Mouse (Mus musculus) myocyte (in vitro differentiated cells): Measurements from ENCODE around the gene Nfia.

Source experiments
- E2F4 ChIP-seq: IDR thresholded peaks from one replicate; pipeline ENCODE4 v1.6.1; 2011; ENCODE audit warnings: mild to moderate bottlenecking, control low read depth, moderate library complexity; ENCODE audit not compliant: insufficient read depth
- MAX ChIP-seq: IDR thresholded peaks from one replicate; pipeline ENCODE4 v1.6.1; 2011; ENCODE audit warnings: low read depth, mild to moderate bottlenecking, control low read depth
- POLR2A ChIP-seq: IDR thresholded peaks from one replicate; pipeline ENCODE4 v1.6.1; 2011; ENCODE audit warnings: low read depth, mild to moderate bottlenecking, control low read depth, moderate library complexity; ENCODE audit not compliant: insufficient read length
- REST ChIP-seq: IDR thresholded peaks from one replicate; pipeline ENCODE4 v1.6.1; 2011; ENCODE audit warnings: mild to moderate bottlenecking, control low read depth, moderate library complexity; ENCODE audit not compliant: insufficient read depth, insufficient read length
- SRF ChIP-seq: IDR thresholded peaks from one replicate; pipeline ENCODE4 v1.6.1; 2011; ENCODE audit warnings: low read depth; ENCODE audit not compliant: control insufficient read depth, insufficient read length
- USF1 ChIP-seq: IDR thresholded peaks from one replicate; pipeline ENCODE4 v1.6.1; 2011; ENCODE audit warnings: low read depth, mild to moderate bottlenecking, control low read depth, moderate library complexity

DNA sequence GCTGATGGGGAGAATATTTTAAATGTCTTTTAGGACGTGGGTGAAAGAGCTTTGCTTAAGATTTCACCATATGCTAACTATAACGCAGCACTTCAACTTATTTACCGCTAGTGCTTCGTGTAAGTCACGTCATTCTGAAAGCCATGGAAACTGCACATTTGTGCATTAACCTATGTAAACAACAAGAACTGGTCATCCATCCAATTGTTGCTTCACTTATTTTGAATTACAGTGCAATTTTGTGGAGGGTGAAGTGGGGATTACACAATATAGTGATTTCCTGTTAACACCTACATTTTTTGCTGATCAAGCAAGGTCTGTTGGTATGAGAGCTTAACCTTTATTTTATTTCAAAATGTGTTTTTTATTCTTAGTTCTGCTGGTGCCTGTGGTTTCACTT is 113.0 kb downstream of the Nfia start:
- no peak for TF ChIP-seq USF1
- no peak for TF ChIP-seq MAX
- TF ChIP-seq REST: no peak
- no peak for TF ChIP-seq POLR2A
- no peak for TF ChIP-seq SRF
- no peak for TF ChIP-seq E2F4
